Mouse (Mus musculus): ENCODE measurements around the gene Vav2. TPM values are rescaled to one million over a fixed set of nuclear protein-coding genes. Genes with fewer than 3 reads are reported as not detected.

Vav2 gene
- polyA plus RNA-seq, 1 experiment from 2014 or later = 15.0 TPM

- ATAC-seq (ENCODE audit: low FRiP score) (peak; percentile 40), DNase-seq (ENCODE audit: low spot score, missing footprints) (no peak)
- H3K9me3 ChIP-seq (ENCODE audit: control insufficient read depth, low read length) = no peaks in the 10 kb centered on the region
- no peaks in the 10 kb centered on the region for H3K36me3 ChIP-seq (ENCODE audit: control insufficient read depth, insufficient read depth, low read length)
- H3K27ac ChIP-seq (ENCODE audit: low read depth, low read length) = peak overlapping the region; percentile 70
- no peaks in the 10 kb centered on the region for H3K27me3 ChIP-seq (ENCODE audit: control insufficient read depth, insufficient read depth, low read length)
- H3K4me3 ChIP-seq (ENCODE audit: low read depth, low read length) = no peak overlapping the region
- WGBS = 48% methylated on average over 12 of the region's 12 CpGs
- no peak overlapping the region; the same call in 1 of the 2 replicates for H3K4me2 ChIP-seq
- no peak overlapping the region; the same call in 1 of the 2 replicates for H3K9ac ChIP-seq (ENCODE audit: low read length)
- H3K4me1 ChIP-seq (ENCODE audit: control insufficient read depth, insufficient read depth, low read length) = peaks cover 15% of the 10 kb centered on the region
These were observed 82.8 kb downstream of the Vav2 start for GRCm38 (mm10) chr2:27343984-27344453.

GRCm38 (mm10) chr2:27340682-27341081, 86.2 kb downstream of the Vav2 start:
- Histone ChIP-seq H3K4me3 (ENCODE audit: low read depth, low read length) (no peak overlapping the region), H3K27ac (ENCODE audit: low read depth, low read length) (no peak overlapping the region), H3K36me3 (ENCODE audit: control insufficient read depth, insufficient read depth, low read length) (no peaks in the 10 kb centered on the region), H3K27me3 (ENCODE audit: control insufficient read depth, insufficient read depth, low read length) (no peaks in the 10 kb centered on the region), H3K4me2 (no peak overlapping the region), H3K9ac (ENCODE audit: low read length) (no peak overlapping the region), H3K4me1 (ENCODE audit: control insufficient read depth, insufficient read depth, low read length) (peaks cover 17% of the 10 kb centered on the region), H3K9me3 (ENCODE audit: control insufficient read depth, low read length) (no peaks in the 10 kb centered on the region)
- ATAC-seq (ENCODE audit: low FRiP score) (no peak), DNase-seq (ENCODE audit: low spot score, missing footprints) (no peak)
- WGBS = 76% methylated on average over 6 of the region's 6 CpGs

- Histone ChIP-seq H3K36me3 (ENCODE audit: control insufficient read depth, insufficient read depth, low read length) (no peaks in the 10 kb centered on the region), H3K9ac (ENCODE audit: low read length) (no peak overlapping the region), H3K4me1 (ENCODE audit: control insufficient read depth, insufficient read depth, low read length) (peaks cover 14% of the 10 kb centered on the region), H3K4me2 (no peak overlapping the region), H3K27me3 (ENCODE audit: control insufficient read depth, insufficient read depth, low read length) (no peaks in the 10 kb centered on the region), H3K9me3 (ENCODE audit: control insufficient read depth, low read length) (no peaks in the 10 kb centered on the region), H3K27ac (ENCODE audit: low read depth, low read length) (no peak overlapping the region), H3K4me3 (ENCODE audit: low read depth, low read length) (no peak overlapping the region)
- no peak for ATAC-seq (ENCODE audit: low FRiP score)
- 68% methylated on average over 8 of the region's 8 CpGs for WGBS
- no peak for DNase-seq (ENCODE audit: low spot score, missing footprints)
These were observed 87.8 kb downstream of the Vav2 start for GRCm38 (mm10) chr2:27339051-27339450.

GRCm38 (mm10) chr2:27337261-27337660, 89.6 kb downstream of the Vav2 start:
- Histone ChIP-seq H3K9ac (ENCODE audit: low read length) (no peak overlapping the region), H3K4me1 (ENCODE audit: control insufficient read depth, insufficient read depth, low read length) (0 out of 2 replicates have a peak, but pooled peaks cover 6% of the 10 kb centered on the region), H3K4me2 (no peak overlapping the region), H3K27ac (ENCODE audit: low read depth, low read length) (no peak overlapping the region), H3K27me3 (ENCODE audit: control insufficient read depth, insufficient read depth, low read length) (no peaks in the 10 kb centered on the region), H3K36me3 (ENCODE audit: control insufficient read depth, insufficient read depth, low read length) (no peaks in the 10 kb centered on the region), H3K9me3 (ENCODE audit: control insufficient read depth, low read length) (no peaks in the 10 kb centered on the region), H3K4me3 (ENCODE audit: low read depth, low read length) (no peak overlapping the region)
- DNase-seq (ENCODE audit: low spot score, missing footprints) (no peak), ATAC-seq (ENCODE audit: low FRiP score) (no peak)
- WGBS = 66% methylated on average over 6 of the region's 6 CpGs

- H3K27me3 ChIP-seq (ENCODE audit: control insufficient read depth, insufficient read depth, low read length) = no peaks in the 10 kb centered on the region
- no peaks in the 10 kb centered on the region for H3K36me3 ChIP-seq (ENCODE audit: control insufficient read depth, insufficient read depth, low read length)
- H3K27ac ChIP-seq (ENCODE audit: low read depth, low read length) = no peak overlapping the region
- 0 out of 2 replicates have a peak, but pooled peaks cover 6% of the 10 kb centered on the region for H3K4me1 ChIP-seq (ENCODE audit: control insufficient read depth, insufficient read depth, low read length)
- DNase-seq (ENCODE audit: low spot score, missing footprints) (no peak), ATAC-seq (ENCODE audit: low FRiP score) (no peak)
- H3K9me3 ChIP-seq (ENCODE audit: control insufficient read depth, low read length) = no peaks in the 10 kb centered on the region
- WGBS = 87% methylated on average over 9 of the region's 9 CpGs
- no peak overlapping the region for H3K4me3 ChIP-seq (ENCODE audit: low read depth, low read length)
- no peak overlapping the region for H3K4me2 ChIP-seq
- no peak overlapping the region for H3K9ac ChIP-seq (ENCODE audit: low read length)
These were observed 90.2 kb downstream of the Vav2 start for GRCm38 (mm10) chr2:27336600-27336999.

- no peak overlapping the region for H3K27ac ChIP-seq (ENCODE audit: low read depth, low read length)
- 0 out of 2 replicates have a peak, but pooled peaks cover 7% of the 10 kb centered on the region for H3K4me1 ChIP-seq (ENCODE audit: control insufficient read depth, insufficient read depth, low read length)
These were observed 92.0 kb downstream of the Vav2 start for GRCm38 (mm10) chr2:27334816-27335215.

GRCm38 (mm10) chr2:27331560-27331959, 95.3 kb downstream of the Vav2 start:
- WGBS = 82% methylated on average over 5 of the region's 5 CpGs
- H3K4me3 ChIP-seq (ENCODE audit: low read depth, low read length) = no peak overlapping the region
- H3K9ac ChIP-seq (ENCODE audit: low read length) = no peak overlapping the region
- H3K27ac ChIP-seq (ENCODE audit: low read depth, low read length) = no peak overlapping the region
- no peaks in the 10 kb centered on the region for H3K9me3 ChIP-seq (ENCODE audit: control insufficient read depth, low read length)
- H3K36me3 ChIP-seq (ENCODE audit: control insufficient read depth, insufficient read depth, low read length) = no peaks in the 10 kb centered on the region
- DNase-seq (ENCODE audit: low spot score, missing footprints) = no peak
- H3K4me1 ChIP-seq (ENCODE audit: control insufficient read depth, insufficient read depth, low read length) = 0 out of 2 replicates have a peak, but pooled peaks cover 10% of the 10 kb centered on the region
- H3K27me3 ChIP-seq (ENCODE audit: control insufficient read depth, insufficient read depth, low read length) = no peaks in the 10 kb centered on the region
- ATAC-seq (ENCODE audit: low FRiP score) = no peak
- H3K4me2 ChIP-seq = no peak overlapping the region

More at GRCm38 (mm10) chr2:27334816-27335215, 92.0 kb downstream of the Vav2 start:
- WGBS = 83% methylated on average over 4 of the region's 4 CpGs
- H3K9me3 ChIP-seq (ENCODE audit: control insufficient read depth, low read length) = no peaks in the 10 kb centered on the region
- no peaks in the 10 kb centered on the region for H3K36me3 ChIP-seq (ENCODE audit: control insufficient read depth, insufficient read depth, low read length)
- ATAC-seq (ENCODE audit: low FRiP score) (no peak), DNase-seq (ENCODE audit: low spot score, missing footprints) (no peak)
- H3K9ac ChIP-seq (ENCODE audit: low read length) = no peak overlapping the region
- H3K4me2 ChIP-seq = no peak overlapping the region
- no peaks in the 10 kb centered on the region for H3K27me3 ChIP-seq (ENCODE audit: control insufficient read depth, insufficient read depth, low read length)
- H3K4me3 ChIP-seq (ENCODE audit: low read depth, low read length) = no peak overlapping the region

- DNase-seq (ENCODE audit: low spot score, missing footprints) (no peak), ATAC-seq (ENCODE audit: low FRiP score) (no peak)
- H3K36me3 ChIP-seq (ENCODE audit: control insufficient read depth, insufficient read depth, low read length) = no peaks in the 10 kb centered on the region
- H3K27me3 ChIP-seq (ENCODE audit: control insufficient read depth, insufficient read depth, low read length) = no peaks in the 10 kb centered on the region
- no peak overlapping the region for H3K4me2 ChIP-seq
- 0 out of 2 replicates have a peak, but pooled peaks cover 10% of the 10 kb centered on the region for H3K4me1 ChIP-seq (ENCODE audit: control insufficient read depth, insufficient read depth, low read length)
- WGBS = 70% methylated on average over 8 of the region's 8 CpGs
- no peak overlapping the region for H3K27ac ChIP-seq (ENCODE audit: low read depth, low read length)
- H3K4me3 ChIP-seq (ENCODE audit: low read depth, low read length) = no peak overlapping the region
- H3K9me3 ChIP-seq (ENCODE audit: control insufficient read depth, low read length) = no peaks in the 10 kb centered on the region
- H3K9ac ChIP-seq (ENCODE audit: low read length) = no peak overlapping the region
These were observed 96.4 kb downstream of the Vav2 start for GRCm38 (mm10) chr2:27330446-27330845.

- Histone ChIP-seq H3K27me3 (ENCODE audit: control insufficient read depth, insufficient read depth, low read length) (no peaks in the 10 kb centered on the region), H3K4me1 (ENCODE audit: control insufficient read depth, insufficient read depth, low read length) (peaks cover 13% of the 10 kb centered on the region; the same call in 1 of the 2 replicates), H3K4me3 (ENCODE audit: low read depth, low read length) (no peak overlapping the region), H3K27ac (ENCODE audit: low read depth, low read length) (no peak overlapping the region), H3K4me2 (no peak overlapping the region), H3K9ac (ENCODE audit: low read length) (no peak overlapping the region), H3K36me3 (ENCODE audit: control insufficient read depth, insufficient read depth, low read length) (no peaks in the 10 kb centered on the region), H3K9me3 (ENCODE audit: control insufficient read depth, low read length) (no peaks in the 10 kb centered on the region)
- no peak for ATAC-seq (ENCODE audit: low FRiP score)
- no peak for DNase-seq (ENCODE audit: low spot score, missing footprints)
- WGBS = 90% methylated on average over 10 of the region's 10 CpGs
These were observed 97.3 kb downstream of the Vav2 start for GRCm38 (mm10) chr2:27329386-27330060.

Data from midbrain, embryonic 11.5 days (tissue).